Mouse (Mus musculus): Measurements from ENCODE around the gene Coil. TPM values are rescaled to one million over a fixed set of nuclear protein-coding genes. Genes with fewer than 3 reads are reported as not detected.
"Not testable (repeated sequence)": the region's sequence is repeated elsewhere in the genome, so short reads cannot be mapped to it uniquely, and the experiment has no call there.

The Coil gene
- total RNA-seq, 2 experiments from 2014 or later = 7.6 to 11.2 TPM

- ATAC-seq (replicated peaks; ENCODE audit: poor library complexity) = no peak
Measured at GRCm38 (mm10) chr11:88966881-88967361, 3.1 kb upstream of the Coil start, which contains the start of gene Elobl. Gene Elobl (minus strand): TSS chr11:88966931.

GRCm38 (mm10) chr11:88973776-88974701, 4.0 kb downstream of the Coil start:
- peak; percentile 98 for ATAC-seq (replicated peaks; ENCODE audit: poor library complexity)

GRCm38 (mm10) chr11:88976320-88976719, 6.3 kb downstream of the Coil start:
- peak; percentile 47 for ATAC-seq (replicated peaks; ENCODE audit: poor library complexity)

GRCm38 (mm10) chr11:88977188-88977587, 7.1 kb downstream of the Coil start:
- no peak for ATAC-seq (replicated peaks; ENCODE audit: poor library complexity)

- ATAC-seq (replicated peaks; ENCODE audit: poor library complexity) = no peak
Measured at GRCm38 (mm10) chr11:88981337-88981736, 11.3 kb downstream of the Coil start.

GRCm38 (mm10) chr11:88986616-88987015, 16.6 kb downstream of the Coil start:
- ATAC-seq (replicated peaks; ENCODE audit: poor library complexity) = peak; percentile 40; the same call in 1 of the 2 replicates

- ATAC-seq (replicated peaks; ENCODE audit: poor library complexity) = no peak
Measured at GRCm38 (mm10) chr11:88988956-88989355, 18.9 kb downstream of the Coil start.

GRCm38 (mm10) chr11:88989530-88989929, 19.5 kb downstream of the Coil start:
- peak; percentile 93 for ATAC-seq (replicated peaks; ENCODE audit: poor library complexity)

GRCm38 (mm10) chr11:88993186-88993585, 23.1 kb downstream of the Coil start:
- ATAC-seq (replicated peaks; ENCODE audit: poor library complexity) = no peak

GRCm38 (mm10) chr11:88993625-88994024, 23.6 kb downstream of the Coil start:
- peak; percentile 89 for ATAC-seq (replicated peaks; ENCODE audit: poor library complexity)

- ATAC-seq (replicated peaks; ENCODE audit: poor library complexity) = no peak
Measured at GRCm38 (mm10) chr11:88994492-88994891, 24.4 kb downstream of the Coil start.

GRCm38 (mm10) chr11:88995616-88996015, 25.6 kb downstream of the Coil start:
- no peak for ATAC-seq (replicated peaks; ENCODE audit: poor library complexity)

- no peak for ATAC-seq (replicated peaks; ENCODE audit: poor library complexity)
Measured at GRCm38 (mm10) chr11:88996427-88996826, 26.4 kb downstream of the Coil start.

GRCm38 (mm10) chr11:88997343-88997742, 27.3 kb downstream of the Coil start:
- ATAC-seq (replicated peaks; ENCODE audit: poor library complexity) = not testable (repeated sequence)

- ATAC-seq (replicated peaks; ENCODE audit: poor library complexity) = no peak
Measured at GRCm38 (mm10) chr11:88998406-88998805, 28.4 kb downstream of the Coil start.

GRCm38 (mm10) chr11:88998974-88999722, 29.1 kb downstream of the Coil start, which contains the start of gene Trim25:
Gene Trim25 (plus strand): TSS chr11:88999376.
- ATAC-seq (replicated peaks; ENCODE audit: poor library complexity) = peak; percentile 85

- peak; percentile 29; the same call in 1 of the 2 replicates for ATAC-seq (replicated peaks; ENCODE audit: poor library complexity)
Measured at GRCm38 (mm10) chr11:88999723-89000526, 29.9 kb downstream of the Coil start.

- ATAC-seq (replicated peaks; ENCODE audit: poor library complexity) = no peak
Measured at GRCm38 (mm10) chr11:89000527-89000819, 30.4 kb downstream of the Coil start.

- no peak for ATAC-seq (replicated peaks; ENCODE audit: poor library complexity)
Measured at GRCm38 (mm10) chr11:89001569-89001968, 31.5 kb downstream of the Coil start.

- ATAC-seq (replicated peaks; ENCODE audit: poor library complexity) = no peak
Measured at GRCm38 (mm10) chr11:89002068-89002467, 32.0 kb downstream of the Coil start.

GRCm38 (mm10) chr11:89002621-89003020, 32.6 kb downstream of the Coil start:
- ATAC-seq (replicated peaks; ENCODE audit: poor library complexity) = no peak

All from megakaryocyte progenitor cell, adult 5-6 weeks (primary cell).